Mouse (Mus musculus) myocyte (in vitro differentiated cells): ENCODE measurements around the gene 2310034G01Rik. TPM values are rescaled to one million over a fixed set of nuclear protein-coding genes. Genes with fewer than 3 reads are reported as not detected.

Source experiments
- H3K27me3 ChIP-seq: one replicate; pipeline ENCODE4 v1.6.1; 2011; ENCODE audit not compliant: control insufficient read depth, insufficient read depth, insufficient read length
- H3K36me3 ChIP-seq: one replicate; pipeline ENCODE4 v1.6.1; 2011; ENCODE audit not compliant: control insufficient read depth, insufficient read depth
- H3K4me2 ChIP-seq: one replicate; pipeline ENCODE4 v1.6.1; 2011; ENCODE audit warnings: low read depth, control low read depth
- H3K4me3 ChIP-seq: one replicate; pipeline ENCODE4 v1.5.1; 2011; ENCODE audit warnings: mild to moderate bottlenecking, control low read depth, moderate library complexity
- H3K79me2 ChIP-seq: one replicate; pipeline ENCODE4 v1.6.1; 2011; ENCODE audit not compliant: control insufficient read depth, insufficient read depth
- H3ac ChIP-seq: one replicate; pipeline ENCODE4 v1.6.1; 2011; ENCODE audit not compliant: control insufficient read depth, insufficient read length
- CEBPB ChIP-seq: IDR thresholded peaks from 2 replicates; pipeline ENCODE4 v1.6.1; 2011; ENCODE audit warnings: mild to moderate bottlenecking, moderate library complexity; ENCODE audit not compliant: poor library complexity, insufficient read depth, severe bottlenecking
- E2F4 ChIP-seq: IDR thresholded peaks from one replicate; pipeline ENCODE4 v1.6.1; 2011; ENCODE audit warnings: mild to moderate bottlenecking, control low read depth, moderate library complexity; ENCODE audit not compliant: insufficient read depth
- MAX ChIP-seq: IDR thresholded peaks from one replicate; pipeline ENCODE4 v1.6.1; 2011; ENCODE audit warnings: low read depth, mild to moderate bottlenecking, control low read depth
- MYOD1 ChIP-seq, 3 experiments: IDR thresholded peaks; one replicate each; pipeline ENCODE4 v1.6.1; 2011; ENCODE audit warnings: control low read depth in 2 of 3, low read depth in 2 of 3, mild to moderate bottlenecking in 2 of 3, moderate library complexity in 1 of 3; ENCODE audit not compliant: insufficient read length in 2 of 3, control insufficient read depth in 1 of 3
- MYOG ChIP-seq, 3 experiments: IDR thresholded peaks; one replicate each; pipeline ENCODE4 v1.6.1; 2011; ENCODE audit warnings: control low read depth in 2 of 3, low read depth in 2 of 3, mild to moderate bottlenecking in 2 of 3; ENCODE audit not compliant: insufficient read length in 2 of 3, control insufficient read depth in 1 of 3, insufficient read depth in 1 of 3
- POLR2A ChIP-seq: IDR thresholded peaks from one replicate; pipeline ENCODE4 v1.6.1; 2011; ENCODE audit warnings: low read depth, mild to moderate bottlenecking, control low read depth, moderate library complexity; ENCODE audit not compliant: insufficient read length
- POLR2AphosphoS2 ChIP-seq: IDR thresholded peaks from one replicate; pipeline ENCODE4 v1.6.1; 2011; ENCODE audit warnings: low read depth, control low read depth; ENCODE audit not compliant: insufficient read length
- REST ChIP-seq: IDR thresholded peaks from one replicate; pipeline ENCODE4 v1.6.1; 2011; ENCODE audit warnings: mild to moderate bottlenecking, control low read depth, moderate library complexity; ENCODE audit not compliant: insufficient read depth, insufficient read length
- SRF ChIP-seq: IDR thresholded peaks from one replicate; pipeline ENCODE4 v1.6.1; 2011; ENCODE audit warnings: low read depth; ENCODE audit not compliant: control insufficient read depth, insufficient read length
- TCF12 ChIP-seq: IDR thresholded peaks from one replicate; pipeline ENCODE4 v1.6.1; 2011; ENCODE audit warnings: mild to moderate bottlenecking, control low read depth; ENCODE audit not compliant: poor library complexity, insufficient read depth, severe bottlenecking
- TCF3 ChIP-seq: IDR thresholded peaks from one replicate; pipeline ENCODE4 v1.6.1; 2011; ENCODE audit warnings: low read depth, control low read depth; ENCODE audit not compliant: insufficient read length
- USF1 ChIP-seq: IDR thresholded peaks from one replicate; pipeline ENCODE4 v1.6.1; 2011; ENCODE audit warnings: low read depth, mild to moderate bottlenecking, control low read depth, moderate library complexity
- polyA plus RNA-seq: library from polyadenylated mRNA; unstranded; fragments of >200 nt; fragmentation: generic; extraction: Trizol; gene quantifications from one replicate; pipeline ENCODE4 v1.2.1, GENCODE M21; 2012; ENCODE audit warnings: missing spikeins

2310034G01Rik gene
- polyA plus RNA-seq, 1 experiment = 1.2 TPM

GRCm38 (mm10) chr19:46392018-46392417 lies 41.9 kb upstream of the 2310034G01Rik start:
- H3K36me3 ChIP-seq = peaks cover 4% of the 10 kb centered on the region
- H3K79me2 ChIP-seq = peaks cover 73% of the 10 kb centered on the region
- H3K4me2 ChIP-seq = no peak overlapping the region
- no peak overlapping the region for H3ac ChIP-seq
- TF ChIP-seq MYOG (IDR thresholded peaks at IDR 0.05; ENCODE audit: control insufficient read depth in 1 of 3, insufficient read depth in 1 of 3, insufficient read length in 2 of 3, low read depth in 2 of 3) (no peak), MAX (no peak), TCF3 (no peak), TCF12 (no peak), POLR2A (no peak), REST (no peak), MYOD1 (IDR thresholded peaks at IDR 0.05; ENCODE audit: control insufficient read depth in 1 of 3, insufficient read length in 2 of 3, low read depth in 2 of 3) (no peak), USF1 (no peak), E2F4 (no peak), CEBPB (no peak), SRF (no peak), POLR2AphosphoS2 (no peak)
- no peak overlapping the region for H3K4me3 ChIP-seq
- no peaks in the 10 kb centered on the region for H3K27me3 ChIP-seq

GRCm38 (mm10) chr19:46389872-46390271 lies 39.8 kb upstream of the 2310034G01Rik start:
- Histone ChIP-seq H3ac (no peak overlapping the region), H3K4me3 (no peak overlapping the region), H3K36me3 (peaks cover 9% of the 10 kb centered on the region), H3K27me3 (no peaks in the 10 kb centered on the region), H3K4me2 (no peak overlapping the region), H3K79me2 (peaks cover 71% of the 10 kb centered on the region)
- TF ChIP-seq SRF (no peak), TCF3 (no peak), CEBPB (no peak), USF1 (no peak), MYOG (IDR thresholded peaks at IDR 0.05; ENCODE audit: control insufficient read depth in 1 of 3, insufficient read depth in 1 of 3, insufficient read length in 2 of 3, low read depth in 2 of 3) (no peak), POLR2AphosphoS2 (no peak)

- no peak overlapping the region for H3ac ChIP-seq
- no peak overlapping the region for H3K4me3 ChIP-seq
- TF ChIP-seq USF1 (no peak), E2F4 (no peak), CEBPB (no peak), MYOG (IDR thresholded peaks at IDR 0.05; ENCODE audit: control insufficient read depth in 1 of 3, insufficient read depth in 1 of 3, insufficient read length in 2 of 3, low read depth in 2 of 3) (no peak), MAX (no peak), REST (no peak), MYOD1 (IDR thresholded peaks at IDR 0.05; ENCODE audit: control insufficient read depth in 1 of 3, insufficient read length in 2 of 3, low read depth in 2 of 3) (no peak), POLR2AphosphoS2 (no peak), SRF (no peak), TCF3 (no peak), TCF12 (no peak), POLR2A (no peak)
- no peaks in the 10 kb centered on the region for H3K79me2 ChIP-seq
- no peak overlapping the region for H3K4me2 ChIP-seq
- H3K36me3 ChIP-seq = peaks cover 28% of the 10 kb centered on the region
- H3K27me3 ChIP-seq = no peaks in the 10 kb centered on the region
Observed at GRCm38 (mm10) chr19:46382275-46382674, 32.2 kb upstream of the 2310034G01Rik start.

- no peak overlapping the region for H3K4me2 ChIP-seq
- no peak overlapping the region for H3ac ChIP-seq
- no peaks in the 10 kb centered on the region for H3K27me3 ChIP-seq
- TF ChIP-seq POLR2AphosphoS2 (peak; percentile 37), TCF12 (no peak)
- peaks cover 8% of the 10 kb centered on the region for H3K36me3 ChIP-seq
- H3K4me3 ChIP-seq = no peak overlapping the region
- H3K79me2 ChIP-seq = no peaks in the 10 kb centered on the region
Observed at GRCm38 (mm10) chr19:46375891-46376290, 25.8 kb upstream of the 2310034G01Rik start.

- Histone ChIP-seq H3K4me2 (no peak overlapping the region), H3K4me3 (no peak overlapping the region), H3K27me3 (no peaks in the 10 kb centered on the region), H3K36me3 (peaks cover 8% of the 10 kb centered on the region), H3K79me2 (no peaks in the 10 kb centered on the region), H3ac (no peak overlapping the region)
- TF ChIP-seq TCF12 (no peak), SRF (no peak), USF1 (no peak), POLR2AphosphoS2 (no peak), MYOD1 (IDR thresholded peaks at IDR 0.05; ENCODE audit: control insufficient read depth in 1 of 3, insufficient read length in 2 of 3, low read depth in 2 of 3) (no peak)
Observed at GRCm38 (mm10) chr19:46375489-46375888, 25.4 kb upstream of the 2310034G01Rik start.
